17 mouse cellular contexts compared by ENCODE assay signal in the genomic region with DNA sequence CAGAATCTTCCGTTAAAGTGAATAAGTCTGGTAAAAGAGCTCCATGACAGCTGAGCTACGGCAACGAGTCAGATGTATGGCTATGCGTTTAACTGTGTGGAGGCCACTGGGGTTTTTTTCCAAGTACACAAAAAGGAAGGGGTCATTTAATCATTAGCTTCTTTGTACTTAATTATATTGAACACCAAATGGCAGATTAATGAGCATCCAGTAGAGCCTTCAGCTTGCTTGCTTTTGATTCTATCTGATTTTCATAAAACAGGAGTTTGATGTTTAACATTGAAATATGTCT. TPM values are rescaled to one million over a fixed set of nuclear protein-coding genes. Genes with fewer than 3 reads are reported as not detected.
"Had no signal": no experiment of that assay in that cellular context is flagged by ENCODE, and none has a peak within 500 bp of the region (broad histone marks: within the 10 kb centered on the region; RNA-seq: fewer than 3 reads in every experiment).

No protein-coding gene starts in this region.

- ATAC-seq: liver, postnatal 0 days; lung, postnatal 0 days; midbrain, embryonic 13.5 days; midbrain, embryonic 15.5 days had no signal

- H3K36me3 ChIP-seq: lung, embryonic 15.5 days; midbrain, embryonic 13.5 days; midbrain, embryonic 15.5 days had no signal

- H3K4me3 ChIP-seq: lung, embryonic 15.5 days; megakaryocyte, embryonic 14.5 days; midbrain, embryonic 13.5 days; midbrain, embryonic 15.5 days had no signal

- H3K4me2 ChIP-seq: lung, embryonic 15.5 days; midbrain, embryonic 11.5 days; midbrain, embryonic 13.5 days; midbrain, embryonic 15.5 days had no signal

- H3K9ac ChIP-seq: liver, postnatal 0 days; lung, embryonic 15.5 days; midbrain, embryonic 13.5 days; midbrain, embryonic 15.5 days had no signal

- H3K27me3 ChIP-seq: lung, embryonic 15.5 days; megakaryocyte, embryonic 14.5 days; midbrain, embryonic 13.5 days; midbrain, embryonic 15.5 days had no signal

- H3K27ac ChIP-seq: lung, embryonic 15.5 days; macrophage; midbrain, embryonic 13.5 days; midbrain, embryonic 15.5 days had no signal

- H3K4me1 ChIP-seq: lung, embryonic 15.5 days; megakaryocyte, embryonic 14.5 days; midbrain, embryonic 15.5 days had no signal

- H3K9me3 ChIP-seq: lung, embryonic 15.5 days; midbrain, embryonic 13.5 days; midbrain, embryonic 15.5 days had no signal

- DNase-seq: liver, postnatal 0 days; lung, adult 2 months; lung, postnatal 14 days; lung, postnatal 36 days; right cerebral cortex, postnatal 14 days; spleen, adult 18-20 months; thymus, adult 18-20 months; thymus, postnatal 14 days; thymus, postnatal 36 days had no signal

RNA-seq across cellular contexts. Expression of gene Cfap299, which starts 47.6 kb away (rescaled TPM):
- polyA plus RNA-seq: liver, postnatal 0 days; macrophage; neural tube, embryonic 11.5 days had no signal
